In genomic region chr5:137737400-137737940, GRCm38 (mm10) we compare ENCODE assay signal across 12 mouse cellular contexts. TPM values are rescaled to one million over a fixed set of nuclear protein-coding genes. Genes with fewer than 3 reads are reported as not detected.
A peak's percentile ranks its signal among the peaks of the same experiment; 100 is the strongest.
DNase-seq lines count a peak whose midpoint lies in the region; ATAC-seq and TF ChIP-seq lines count a peak whose summit lies in the region.
"Had no signal": no experiment of that assay in that cellular context is flagged by ENCODE, and none has a peak within 500 bp of the region (broad histone marks: within the 10 kb centered on the region; RNA-seq: fewer than 3 reads in every experiment).

No protein-coding gene starts in this region.

- no peak for ATAC-seq in kidney, postnatal 0 days (replicated peaks; ENCODE audit: low FRiP score, low read depth)
- no peak for ATAC-seq in embryonic facial prominence, embryonic 12.5 days (ENCODE audit: insufficient number of reproducible peaks, insufficient read depth, low FRiP score, low TSS enrichment)
- ATAC-seq in midbrain, embryonic 12.5 days (ENCODE audit: low FRiP score, low read depth), result no peak

- no peaks in the 10 kb centered on the region for H3K27me3 ChIP-seq in kidney, postnatal 0 days (ENCODE audit: insufficient read depth, low read length)
- no peaks in the 10 kb centered on the region for H3K27me3 ChIP-seq in MEL (ENCODE audit: control insufficient read depth in 1 of 2, insufficient read depth in 2 of 2, low read length in 2 of 2)
- no peaks in the 10 kb centered on the region for H3K27me3 ChIP-seq in embryonic facial prominence, embryonic 12.5 days
- H3K27me3 ChIP-seq in midbrain, embryonic 12.5 days, result no peaks in the 10 kb centered on the region

- no peak overlapping the region for H3K27ac ChIP-seq in kidney, postnatal 0 days
- no peak overlapping the region for H3K27ac ChIP-seq in MEL (ENCODE audit: control insufficient read depth, low read depth, low read length)
- H3K27ac ChIP-seq in embryonic facial prominence, embryonic 12.5 days, result no peak overlapping the region
- H3K27ac ChIP-seq in midbrain, embryonic 12.5 days (replicated peaks), result peak overlapping the region; percentile 75

- peaks cover 7% of the 10 kb centered on the region; the same call in 1 of the 2 replicates for H3K4me1 ChIP-seq in kidney, postnatal 0 days (replicated peaks; ENCODE audit: insufficient read depth, low read length)
- H3K4me1 ChIP-seq in MEL (ENCODE audit: control insufficient read depth in 1 of 2, insufficient read depth in 2 of 2, low read length in 2 of 2), result no peaks in the 10 kb centered on the region; a peak in 1 of 4 replicates
- H3K4me1 ChIP-seq in embryonic facial prominence, embryonic 12.5 days, result peaks cover 42% of the 10 kb centered on the region
- H3K4me1 ChIP-seq in midbrain, embryonic 12.5 days, result peaks cover 72% of the 10 kb centered on the region

- no peak for TF ChIP-seq CTCF in kidney, postnatal 0 days (IDR thresholded peaks at IDR 0.05; ENCODE audit: low read depth)
- no peak for TF ChIP-seq CTCF in MEL (IDR thresholded peaks at IDR 0.05 in 2 of 3, conservative IDR thresholded peaks at IDR 0.05 in 1 of 3; ENCODE audit: control insufficient read depth in 1 of 3, insufficient read depth in 1 of 3, low read depth in 2 of 3, low read length in 3 of 3, poor library complexity in 1 of 3, severe bottlenecking in 1 of 3)

- peak; percentile 16 for DNase-seq in kidney, postnatal 0 days (ENCODE audit: low spot score)
- DNase-seq in kidney, adult 11 months, result no peak
- no peak for DNase-seq in MEL (ENCODE audit: low read depth, low spot score)
- DNase-seq in thymus, adult 18-20 months, result no peak
- DNase-seq in urinary bladder, adult 18-20 months (ENCODE audit: low spot score in 2 of 2), result no peak
- DNase-seq in testis, postnatal 14 days (ENCODE audit: low spot score), result no peak
- DNase-seq: adrenal gland, adult 8-10 months; cerebellum, postnatal 36 days; kidney, adult 18-20 months; thymus, postnatal 36 days had no signal

- no peak for TF ChIP-seq EP300 in MEL (IDR thresholded peaks at IDR 0.05; ENCODE audit: low read depth in 1 of 2, low read length in 2 of 2)

- TF ChIP-seq POLR2A in MEL (IDR thresholded peaks at IDR 0.05; ENCODE audit: control insufficient read depth in 1 of 2, insufficient read depth in 1 of 2, low read depth in 1 of 2, low read length in 2 of 2, poor library complexity in 1 of 2), result no peak

- no peaks in the 10 kb centered on the region for H3K36me3 ChIP-seq in kidney, postnatal 0 days (ENCODE audit: insufficient read depth, low read length)
- no peaks in the 10 kb centered on the region for H3K36me3 ChIP-seq in MEL (ENCODE audit: control insufficient read depth in 1 of 2, insufficient read depth in 2 of 2, low read length in 2 of 2)
- peaks cover 49% of the 10 kb centered on the region for H3K36me3 ChIP-seq in embryonic facial prominence, embryonic 12.5 days
- peaks cover 43% of the 10 kb centered on the region for H3K36me3 ChIP-seq in midbrain, embryonic 12.5 days

- no peak for TF ChIP-seq RAD21 in MEL (IDR thresholded peaks at IDR 0.05; ENCODE audit: low read depth, low read length)

- no peaks in the 10 kb centered on the region; the same call in 1 of the 2 replicates for H3K79me2 ChIP-seq in MEL (ENCODE audit: control insufficient read depth, insufficient read depth, low read length, poor library complexity)

- H3K9me3 ChIP-seq in kidney, postnatal 0 days (replicated peaks; ENCODE audit: low read length), result no peaks in the 10 kb centered on the region
- no peaks in the 10 kb centered on the region for H3K9me3 ChIP-seq in MEL (replicated peaks; ENCODE audit: insufficient read depth, low read length)
- H3K9me3 ChIP-seq in embryonic facial prominence, embryonic 12.5 days, result no peaks in the 10 kb centered on the region
- no peaks in the 10 kb centered on the region for H3K9me3 ChIP-seq in midbrain, embryonic 12.5 days

- WGBS in kidney, postnatal 0 days, result 76% methylated on average over 6 of the region's 6 CpGs
- 81% methylated on average over 6 of the region's 6 CpGs for WGBS in embryonic facial prominence, embryonic 12.5 days
- 82% methylated on average over 6 of the region's 6 CpGs for WGBS in midbrain, embryonic 12.5 days

- H3K4me3 ChIP-seq in kidney, postnatal 0 days (replicated peaks; ENCODE audit: low read depth, low read length), result no peak overlapping the region
- H3K4me3 ChIP-seq in MEL (ENCODE audit: control insufficient read depth in 1 of 2, insufficient read depth in 1 of 2, low read depth in 2 of 2, low read length in 2 of 2), result no peak overlapping the region
- H3K4me3 ChIP-seq in embryonic facial prominence, embryonic 12.5 days, result no peak overlapping the region
- H3K4me3 ChIP-seq in midbrain, embryonic 12.5 days, result no peak overlapping the region; the same call in 1 of the 2 replicates

- no peak overlapping the region for H3K9ac ChIP-seq in kidney, postnatal 0 days (ENCODE audit: low read depth, low read length)
- no peak overlapping the region for H3K9ac ChIP-seq in MEL (ENCODE audit: control insufficient read depth, low read depth, low read length, poor library complexity, severe bottlenecking)
- peak overlapping the region; percentile 15; the same call in 1 of the 2 replicates for H3K9ac ChIP-seq in embryonic facial prominence, embryonic 12.5 days
- peak overlapping the region; percentile 86 for H3K9ac ChIP-seq in midbrain, embryonic 12.5 days (replicated peaks)

- H3K4me2 ChIP-seq in kidney, postnatal 0 days (ENCODE audit: low read length), result no peak overlapping the region
- H3K4me2 ChIP-seq in embryonic facial prominence, embryonic 12.5 days (replicated peaks), result no peak overlapping the region
- H3K4me2 ChIP-seq in midbrain, embryonic 12.5 days (replicated peaks), result peak overlapping the region; percentile 88; the same call in 1 of the 2 replicates

TF ChIP-seq in MEL, 35 proteins besides CTCF, POLR2A, EP300 and RAD21:
- TF ChIP-seq TAL1 (IDR thresholded peaks at IDR 0.05; ENCODE audit: low read length) (no peak), NRF1 (IDR thresholded peaks at IDR 0.05; ENCODE audit: insufficient read depth, low read depth, low read length, poor library complexity, severe bottlenecking) (no peak), ZNF384 (IDR thresholded peaks at IDR 0.05; ENCODE audit: low read depth, low read length) (peak; percentile 69), MAFK (IDR thresholded peaks at IDR 0.05; ENCODE audit: borderline replicate concordance, low read depth, low read length) (no peak), E2F4 (IDR thresholded peaks at IDR 0.05; ENCODE audit: borderline replicate concordance, low read depth, low read length) (no peak), ELF1 (IDR thresholded peaks at IDR 0.05; ENCODE audit: low read depth, low read length) (no peak), JUND (IDR thresholded peaks at IDR 0.05; ENCODE audit: low read depth, low read length) (no peak)
TF ChIP-seq in MEL: peak in this region for 1.

RNA-seq across cellular contexts. Expression of gene Nyap1, which starts 3.9 kb away (rescaled TPM):
- 1.2 and 1.6 TPM in 2 replicates for polyA plus RNA-seq in kidney, postnatal 0 days (2015; fragmentation: Nextera tagmentation; extraction: Ambion mirVana)
- 0.39 and 0.42 TPM in 2 replicates for total RNA-seq in MEL (2012; rRNA removed)
- 1 to 10 TPM in 1 of 2 experiments, not detected in 1; 1.1 TPM for polyA plus RNA-seq in MEL (2012; ENCODE audit: insufficient read depth in 1 of 2, insufficient read length in 2 of 2, low read depth in 1 of 2, low replicate concordance in 2 of 2, missing spikeins in 1 of 2)
- 3.7 and 4.6 TPM in 2 replicates for polyA plus RNA-seq in embryonic facial prominence, embryonic 12.5 days (2016; fragmentation: Nextera tagmentation; extraction: Ambion mirVana)
- 22.1 TPM in 2 replicates for polyA plus RNA-seq in midbrain, embryonic 12.5 days (2016; fragmentation: Nextera tagmentation; extraction: Ambion mirVana)

RNA-seq across cellular contexts. Expression of gene Tsc22d4, which starts 8.1 kb away (rescaled TPM):
- polyA plus RNA-seq in kidney, postnatal 0 days (2015; fragmentation: Nextera tagmentation; extraction: Ambion mirVana), result 107 and 110 TPM in 2 replicates
- total RNA-seq in MEL (2012; rRNA removed), result 52.7 and 58.3 TPM in 2 replicates
- polyA plus RNA-seq in MEL (2012; ENCODE audit: insufficient read depth in 1 of 2, insufficient read length in 2 of 2, low read depth in 1 of 2, low replicate concordance in 2 of 2, missing spikeins in 1 of 2), result 100 to 1,000 TPM in 1 of 2 experiments, not detected in 1; 203 TPM
- 129 and 133 TPM in 2 replicates for polyA plus RNA-seq in embryonic facial prominence, embryonic 12.5 days (2016; fragmentation: Nextera tagmentation; extraction: Ambion mirVana)
- polyA plus RNA-seq in midbrain, embryonic 12.5 days (2016; fragmentation: Nextera tagmentation; extraction: Ambion mirVana), result 68.4 and 71.4 TPM in 2 replicates

RNA-seq across cellular contexts. Expression of gene Ppp1r35, which starts 41.2 kb away (rescaled TPM):
- 28.8 and 32.4 TPM in 2 replicates for polyA plus RNA-seq in kidney, postnatal 0 days (2015; fragmentation: Nextera tagmentation; extraction: Ambion mirVana)
- 35.0 and 35.8 TPM in 2 replicates for total RNA-seq in MEL (2012; rRNA removed)
- polyA plus RNA-seq in MEL (2012; ENCODE audit: insufficient read depth in 1 of 2, insufficient read length in 2 of 2, low read depth in 1 of 2, low replicate concordance in 2 of 2, missing spikeins in 1 of 2), result 10 to 100 TPM in 1 of 2 experiments, not detected in 1; 46.2 TPM
- polyA plus RNA-seq in embryonic facial prominence, embryonic 12.5 days (2016; fragmentation: Nextera tagmentation; extraction: Ambion mirVana), result 51.3 and 51.9 TPM in 2 replicates
- polyA plus RNA-seq in midbrain, embryonic 12.5 days (2016; fragmentation: Nextera tagmentation; extraction: Ambion mirVana), result 67.7 and 73.0 TPM in 2 replicates

RNA-seq across cellular contexts. Expression of gene Mepce, which starts 50.0 kb away (rescaled TPM):
- 11.6 and 12.3 TPM in 2 replicates for polyA plus RNA-seq in kidney, postnatal 0 days (2015; fragmentation: Nextera tagmentation; extraction: Ambion mirVana)
- total RNA-seq in MEL (2012; rRNA removed), result 49.1 and 58.7 TPM in 2 replicates
- polyA plus RNA-seq in MEL (2012; ENCODE audit: insufficient read depth in 1 of 2, insufficient read length in 2 of 2, low read depth in 1 of 2, low replicate concordance in 2 of 2, missing spikeins in 1 of 2), result 10 to 100 TPM in 1 of 2 experiments, not detected in 1; 74.2 TPM
- 14.5 and 15.8 TPM in 2 replicates for polyA plus RNA-seq in embryonic facial prominence, embryonic 12.5 days (2016; fragmentation: Nextera tagmentation; extraction: Ambion mirVana)
- 12.1 and 13.7 TPM in 2 replicates for polyA plus RNA-seq in midbrain, embryonic 12.5 days (2016; fragmentation: Nextera tagmentation; extraction: Ambion mirVana)

RNA-seq across cellular contexts. Expression of gene Zcwpw1, which starts 50.1 kb away (rescaled TPM):
- polyA plus RNA-seq in kidney, postnatal 0 days (2015; fragmentation: Nextera tagmentation; extraction: Ambion mirVana), result 14.5 and 15.7 TPM in 2 replicates
- total RNA-seq in MEL (2012; rRNA removed), result 5.6 and 11.1 TPM in 2 replicates
- polyA plus RNA-seq in MEL (2012; ENCODE audit: insufficient read depth in 1 of 2, insufficient read length in 2 of 2, low read depth in 1 of 2, low replicate concordance in 2 of 2, missing spikeins in 1 of 2), result 10 to 100 TPM in 1 of 2 experiments, not detected in 1; 16.0 TPM
- polyA plus RNA-seq in embryonic facial prominence, embryonic 12.5 days (2016; fragmentation: Nextera tagmentation; extraction: Ambion mirVana), result 38.2 and 39.3 TPM in 2 replicates
- polyA plus RNA-seq in midbrain, embryonic 12.5 days (2016; fragmentation: Nextera tagmentation; extraction: Ambion mirVana), result 14.9 and 17.9 TPM in 2 replicates

Comparison
In these comparisons a context has a peak if more than half of its experiments do, and no peak if none do; other contexts are left out.
1. H3K9ac ChIP-seq: peak in embryonic facial prominence, embryonic 12.5 days (single experiment) and midbrain, embryonic 12.5 days (single experiment); none in kidney, postnatal 0 days (single experiment) and MEL (single experiment).